Mouse (Mus musculus) R1 (cell line): Measurements from ENCODE around the gene Cyp4f17.
"Not testable (repeated sequence)": the region's sequence is repeated elsewhere in the genome, so short reads cannot be mapped to it uniquely, and the experiment has no call there.

Experiments used
- DNase-seq: peaks from one replicate; pipeline ENCODE4 v3.0.0-alpha.2; 2018; ENCODE audit warnings: low read depth, low spot score

Gene Cyp4f17

GRCm38 (mm10) chr17:32526341-32526740, 20.5 kb downstream of the Cyp4f17 start:
- not testable (repeated sequence) for DNase-seq

GRCm38 (mm10) chr17:32527748-32528147, 21.9 kb downstream of the Cyp4f17 start:
- no peak for DNase-seq

GRCm38 (mm10) chr17:32528408-32529337, 22.8 kb downstream of the Cyp4f17 start:
- DNase-seq = peak; percentile 86

GRCm38 (mm10) chr17:32532356-32532755, 26.5 kb downstream of the Cyp4f17 start:
- peak; percentile 21 for DNase-seq

GRCm38 (mm10) chr17:32534068-32534467, 28.2 kb downstream of the Cyp4f17 start:
- no peak for DNase-seq

- peak; percentile 92 for DNase-seq
Observed at GRCm38 (mm10) chr17:32536051-32536866, 30.4 kb downstream of the Cyp4f17 start, which contains the start of gene Cyp4f16. Gene Cyp4f16, plus strand, starts transcription at chr17:32536558.

- no peak for DNase-seq
Observed at GRCm38 (mm10) chr17:32536867-32537250, 31.0 kb downstream of the Cyp4f17 start.

- not testable (repeated sequence) for DNase-seq
Observed at GRCm38 (mm10) chr17:32544792-32545191, 38.9 kb downstream of the Cyp4f17 start.

- not testable (repeated sequence) for DNase-seq
Observed at GRCm38 (mm10) chr17:32550377-32550776, 44.5 kb downstream of the Cyp4f17 start.

- peak; percentile 93 for DNase-seq
Observed at GRCm38 (mm10) chr17:32550900-32551770, 45.3 kb downstream of the Cyp4f17 start.

- peak; percentile 62 for DNase-seq
Observed at GRCm38 (mm10) chr17:32553016-32553415, 47.2 kb downstream of the Cyp4f17 start.

GRCm38 (mm10) chr17:32554368-32554767, 48.5 kb downstream of the Cyp4f17 start:
- DNase-seq = not testable (repeated sequence)

GRCm38 (mm10) chr17:32563301-32563700, 57.5 kb downstream of the Cyp4f17 start:
- peak; percentile 75 for DNase-seq

GRCm38 (mm10) chr17:32573286-32573685, 67.4 kb downstream of the Cyp4f17 start:
- DNase-seq = not testable (repeated sequence)

GRCm38 (mm10) chr17:32577496-32578186, 71.8 kb downstream of the Cyp4f17 start:
- DNase-seq = no peak
